Mouse (Mus musculus): ENCODE results near the gene Vmn1r113.
"Not testable (repeated sequence)": the region's sequence is repeated elsewhere in the genome, so short reads cannot be mapped to it uniquely, and the experiment has no call there.

Vmn1r113 gene

GRCm38 (mm10) chr7:20786985-20787384 lies at the start of gene Vmn1r113:
Gene Vmn1r113, plus strand, starts transcription at chr7:20787285.
- DNase-seq (ENCODE audit: low spot score in 2 of 2), result not testable (repeated sequence)

- not testable (repeated sequence) for DNase-seq (ENCODE audit: low spot score in 2 of 2)
Measured at GRCm38 (mm10) chr7:20770885-20771284, 16.2 kb upstream of the Vmn1r113 start, which contains the start of gene Vmn1r112. Gene Vmn1r112, plus strand, starts transcription at chr7:20771185.

DNA sequence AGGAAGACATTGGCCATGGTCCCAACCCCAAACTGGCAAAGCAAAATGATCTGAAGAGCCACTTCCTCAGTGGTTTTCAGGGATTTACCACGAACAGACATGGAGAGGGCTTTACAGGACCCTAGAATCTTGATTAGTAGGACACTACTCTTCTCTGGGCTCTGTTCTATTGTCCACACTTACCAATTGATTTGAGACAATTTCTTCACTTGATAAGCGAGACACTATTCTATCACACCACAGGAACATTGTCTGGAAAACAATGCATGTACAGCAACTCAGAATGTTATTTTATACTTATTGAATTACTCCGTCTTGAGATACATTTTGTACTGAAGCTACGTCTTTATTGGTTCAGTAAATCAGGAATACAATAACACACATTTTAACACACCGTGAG lies 25.0 kb downstream of the Vmn1r113 start, which contains the start of gene Vmn1r114:
Gene Vmn1r114, minus strand, starts transcription at position 101 of the 400 bp plus-strand sequence.
- DNase-seq (ENCODE audit: low spot score in 2 of 2), result not testable (repeated sequence)

Data from right cerebral cortex, postnatal 36 days (tissue).